Mouse (Mus musculus) bone marrow macrophage, adult 2 months (primary cell): ENCODE measurements at regions not wholly inside any gene's neighbourhood (a gene's known extent, or its start where the extent isn't known, plus 50 kb on each side); places are given as distances from the start of the nearest gene placed in this dataset.

Experiments used
- CTCF ChIP-seq: IDR thresholded peaks from 2 replicates; pipeline ENCODE4 v1.5.1; 2012; ENCODE audit warnings: low read depth, mild to moderate bottlenecking, low read length, moderate library complexity
- POLR2A ChIP-seq: IDR thresholded peaks from 2 replicates; pipeline ENCODE4 v1.6.1; 2012; ENCODE audit warnings: mild to moderate bottlenecking, low read depth, low read length, borderline replicate concordance

DNA sequence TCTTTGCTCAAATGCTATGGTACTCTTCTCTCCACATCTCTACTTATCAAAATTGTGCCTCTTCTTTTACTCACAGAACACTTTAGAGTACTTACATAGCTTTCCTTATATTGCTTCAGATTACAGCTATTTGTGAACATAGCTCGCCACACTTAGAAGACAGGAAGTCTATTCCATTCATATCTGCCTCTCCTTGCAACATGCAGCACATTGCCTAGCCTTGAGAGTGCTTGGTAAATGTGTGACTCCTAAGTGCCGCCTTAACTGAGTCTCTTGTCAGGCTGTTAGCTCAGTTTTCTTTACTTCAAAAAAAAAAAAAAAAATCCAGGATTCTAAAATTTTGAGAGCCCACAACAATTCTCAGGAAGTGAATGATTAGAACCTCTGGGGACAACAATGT lies 958.3 kb downstream of the Fam19a2 start:
- no peak for TF ChIP-seq CTCF
- no peak for TF ChIP-seq POLR2A
